Mouse (Mus musculus) frontal cortex, postnatal 10 days (tissue): ENCODE measurements at regions not wholly inside any gene's neighbourhood (a gene's known extent, or its start where the extent isn't known, plus 50 kb on each side); places are given as distances from the start of the nearest gene placed in this dataset.
A peak's percentile ranks its signal among the peaks of the same experiment; 100 is the strongest.
"Not testable (repeated sequence)": the region's sequence is repeated elsewhere in the genome, so short reads cannot be mapped to it uniquely, and the experiment has no call there.

Experiments
- DNase-seq, 2 experiments: peaks; one replicate each; pipeline ENCODE4 v3.0.0; 2022; ENCODE audit warnings: low spot score in 2 of 2, mixed read lengths in 1 of 2

- DNase-seq, result no peak
These were observed 108.8 kb upstream of the Fhl2 start for GRCm38 (mm10) chr1:43305349-43306278.

DNA sequence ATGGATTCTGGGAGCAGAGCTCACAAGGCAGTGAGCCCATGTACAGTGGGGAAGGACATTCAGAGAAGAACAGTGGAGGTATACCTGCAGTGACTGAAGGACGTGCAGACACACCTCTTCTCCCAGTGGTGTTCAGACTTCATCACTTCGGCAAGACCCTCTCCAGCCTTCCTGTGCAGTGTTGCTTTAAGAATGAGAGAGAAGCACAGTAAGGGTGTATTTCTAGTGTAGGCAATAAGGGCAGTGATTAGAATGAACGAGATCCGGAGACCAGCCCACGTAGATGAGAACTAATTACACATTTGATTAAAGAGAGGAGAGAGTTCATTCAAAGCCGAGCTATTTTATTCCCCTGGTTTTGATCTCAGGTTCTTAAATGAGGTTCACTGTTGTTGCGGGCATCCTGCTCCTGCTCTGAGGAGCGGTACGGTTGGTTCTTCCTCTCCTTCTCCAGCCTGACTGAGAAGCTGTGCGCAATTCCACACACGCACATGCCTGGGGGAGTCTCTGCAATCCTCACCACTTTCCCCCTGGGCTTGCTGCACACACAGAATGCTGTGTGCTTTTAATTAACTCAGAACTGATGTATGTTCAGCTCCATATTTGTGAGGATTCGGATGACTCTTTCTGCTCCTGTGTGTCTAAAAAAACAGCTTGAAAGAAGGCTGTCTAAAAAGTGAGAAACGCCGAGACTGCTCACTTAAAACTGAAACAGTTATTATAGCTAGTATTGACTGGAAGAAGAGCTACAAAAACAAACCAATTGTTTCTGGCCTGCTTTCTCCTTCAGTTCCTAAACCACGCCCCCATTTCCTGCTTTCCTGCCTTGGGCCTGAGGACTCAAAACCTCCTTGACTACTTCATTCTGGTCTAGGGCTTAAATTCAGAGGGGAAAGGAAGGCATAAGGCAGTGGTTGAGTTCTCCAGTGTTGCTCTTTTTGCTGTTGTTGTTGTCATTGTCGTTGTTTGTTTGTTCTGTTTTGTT lies 114.2 kb upstream of the Fhl2 start:
- no peak for DNase-seq

DNA sequence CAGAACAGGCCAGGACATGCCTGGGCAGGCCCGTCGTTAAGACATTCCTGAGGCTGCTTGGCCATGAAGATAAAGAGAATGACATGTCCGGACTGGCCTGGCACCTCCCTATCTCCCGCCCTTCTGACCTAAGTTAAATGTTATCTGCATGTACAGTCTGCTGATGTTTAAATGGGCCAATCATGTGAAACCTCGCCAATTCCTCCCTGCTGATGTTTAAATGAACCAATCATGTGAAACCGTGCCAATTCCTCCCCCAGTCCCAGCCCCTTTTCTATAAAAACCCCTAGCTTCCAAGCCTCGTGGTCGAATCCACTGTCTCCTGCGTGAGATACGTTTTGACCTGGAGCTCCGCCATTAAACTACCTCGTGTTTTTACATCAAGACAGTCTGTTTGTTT lies 119.5 kb upstream of the Fhl2 start:
- not testable (repeated sequence) for DNase-seq

DNA sequence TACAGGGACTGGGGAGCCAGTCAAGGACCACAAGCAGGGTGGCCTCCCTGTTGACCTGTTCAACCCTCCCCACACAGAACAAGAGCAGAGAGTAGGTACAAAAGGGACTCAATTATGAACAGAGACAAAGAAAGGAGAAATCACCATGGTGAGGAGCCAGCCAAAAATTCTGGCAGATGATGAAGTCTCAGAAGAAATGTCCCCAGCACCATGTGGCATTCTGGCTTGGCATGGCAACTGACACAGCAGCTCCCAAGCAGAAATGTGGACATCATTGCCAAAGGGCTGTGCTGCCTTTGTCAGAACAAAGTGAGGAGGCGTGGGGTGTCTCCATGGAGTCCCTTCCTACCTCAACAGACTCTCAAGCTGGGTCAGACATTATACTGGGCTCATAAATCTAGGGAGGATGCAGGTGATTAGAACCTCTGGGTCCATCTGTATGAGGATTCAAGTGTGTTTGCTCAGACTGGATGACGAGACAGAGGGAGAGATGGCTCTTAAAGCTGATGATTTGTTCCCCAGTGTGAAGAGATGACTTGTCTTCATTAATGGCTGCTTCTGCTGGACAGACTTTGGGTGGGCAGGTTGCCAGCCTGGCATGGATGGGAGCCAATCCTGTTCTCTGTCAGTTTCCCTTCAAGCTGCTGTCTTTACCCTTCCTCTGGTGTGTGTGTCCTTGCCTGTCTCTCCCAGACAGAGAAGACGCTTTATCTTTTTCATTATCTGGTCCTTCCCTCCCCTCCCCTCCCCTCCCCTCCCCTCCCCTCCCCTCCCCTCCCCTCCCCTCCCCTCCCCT lies 120.5 kb upstream of the Fhl2 start:
- DNase-seq, result no peak

DNA sequence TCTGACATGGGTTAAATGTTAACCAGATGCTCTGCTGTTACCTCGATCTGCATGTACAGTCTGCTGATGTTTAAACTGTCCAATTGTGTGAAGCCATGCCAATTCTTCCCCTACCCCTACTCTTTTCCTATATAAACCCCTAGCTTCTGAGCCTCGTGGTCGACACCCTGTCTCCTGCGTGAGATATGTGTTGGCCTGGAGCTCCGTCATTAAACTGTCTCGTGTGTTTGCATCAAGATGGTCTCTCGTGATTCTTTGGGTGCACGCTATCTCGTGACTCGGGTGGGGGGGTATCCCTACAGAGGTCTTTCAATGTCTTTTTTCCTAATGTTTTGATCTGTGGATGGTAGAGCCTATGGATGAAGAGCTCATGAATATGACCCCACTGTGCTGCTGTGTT lies 110.9 kb upstream of the Nck2 start:
- not testable (repeated sequence) for DNase-seq

GRCm38 (mm10) chr1:43337168-43337784 lies 107.1 kb upstream of the Nck2 start:
- DNase-seq, result no peak

DNA sequence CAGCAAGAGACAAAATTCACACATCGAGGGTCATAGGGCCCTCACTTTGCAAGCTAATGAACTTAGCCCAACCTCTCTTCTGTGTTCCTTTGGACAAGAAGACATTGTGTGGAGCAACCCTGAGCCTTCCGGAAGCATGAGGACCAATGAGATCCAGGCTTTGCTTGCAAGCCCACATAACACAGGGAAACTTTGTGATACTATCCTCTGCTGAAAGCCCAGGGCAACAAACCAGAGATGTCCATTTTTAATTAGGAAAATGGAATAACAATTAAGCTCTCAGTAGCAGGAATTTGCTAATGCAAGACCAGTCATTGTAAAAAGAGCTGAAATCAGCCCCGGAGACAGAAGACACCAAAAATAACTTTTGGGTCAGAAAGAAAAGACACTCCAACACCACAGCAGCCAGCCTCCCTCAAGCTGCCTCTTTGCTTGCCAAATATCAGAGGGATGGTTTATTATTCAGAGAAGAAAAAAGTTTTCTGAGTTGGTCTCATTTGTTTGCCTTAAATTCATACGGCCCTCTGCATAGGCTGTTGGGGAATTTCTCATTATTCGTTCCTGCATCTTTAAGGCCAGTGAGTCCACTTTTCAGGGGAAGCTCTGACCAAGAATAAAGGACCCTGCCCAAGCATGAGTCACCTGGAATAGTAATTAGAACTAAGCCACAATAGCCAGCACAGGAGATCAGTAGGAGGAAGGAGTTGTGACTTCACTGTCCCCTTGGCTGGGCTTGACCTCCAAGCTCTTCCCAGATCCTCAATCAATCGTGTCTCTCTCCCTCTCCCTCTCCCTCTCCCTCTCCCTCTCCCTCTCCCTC lies 106.1 kb upstream of the Nck2 start:
- DNase-seq, result no peak

GRCm38 (mm10) chr1:43342848-43343247 lies 101.5 kb upstream of the Nck2 start:
- no peak for DNase-seq

DNA sequence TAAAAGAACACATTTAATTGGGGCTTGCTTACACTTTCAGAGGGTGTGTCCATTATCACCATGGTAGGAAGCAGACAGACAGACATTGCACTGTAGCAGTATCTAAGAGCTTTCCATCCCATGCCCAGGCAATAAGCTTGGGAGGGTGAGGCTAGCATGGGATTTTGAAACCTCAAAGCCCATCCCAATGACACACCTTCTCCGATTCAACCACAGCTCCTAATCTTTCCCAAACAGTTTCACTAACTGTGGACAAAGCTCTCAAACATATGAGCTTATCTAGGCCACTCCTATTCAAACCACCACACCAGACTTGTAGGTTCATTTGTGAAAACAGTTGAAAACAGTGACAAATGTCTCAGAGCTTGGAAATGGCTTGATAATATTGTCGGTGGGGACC lies 101.0 kb upstream of the Nck2 start:
- no peak for DNase-seq

DNA sequence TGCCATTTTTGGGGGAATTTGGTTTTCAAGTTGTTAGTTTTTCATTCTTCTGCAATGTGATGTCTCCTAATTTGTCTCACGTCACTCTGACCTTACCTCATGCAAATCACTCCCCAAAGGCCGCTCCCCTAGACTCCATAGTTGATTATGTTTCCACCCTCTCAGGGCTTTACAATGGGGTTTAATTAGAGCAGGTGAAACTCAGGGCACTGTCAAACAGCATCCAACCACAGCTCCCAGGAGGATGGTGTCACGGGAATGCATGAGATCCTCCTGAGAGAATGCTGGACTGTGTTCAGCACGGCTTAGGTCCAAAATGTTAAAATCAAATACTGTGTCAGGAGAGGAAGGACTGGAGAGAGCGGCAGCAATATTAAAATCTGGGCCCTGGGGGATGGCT lies 100.4 kb upstream of the Nck2 start:
- DNase-seq, result no peak

DNA sequence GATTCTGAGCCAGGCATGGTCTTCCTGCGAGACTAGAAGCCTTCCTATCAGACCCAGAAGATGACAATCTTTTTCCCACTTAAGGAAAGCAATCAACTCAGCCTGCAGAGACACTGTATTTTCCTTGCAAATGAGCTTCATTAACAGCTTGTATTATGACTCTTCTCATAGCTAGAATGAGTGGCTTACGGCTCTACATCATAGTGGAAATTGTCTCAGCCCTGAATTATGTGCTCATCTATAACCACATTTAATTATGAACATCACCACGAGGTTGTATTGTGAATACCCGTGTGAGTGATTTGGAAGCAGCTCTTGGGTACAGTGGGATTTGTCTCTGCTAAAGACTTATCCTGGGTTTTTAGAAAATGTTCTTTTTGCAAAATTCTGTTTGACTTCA lies 97.2 kb upstream of the Nck2 start:
- DNase-seq, result no peak

GRCm38 (mm10) chr1:43349966-43350365 lies 94.4 kb upstream of the Nck2 start:
- no peak for DNase-seq

DNA sequence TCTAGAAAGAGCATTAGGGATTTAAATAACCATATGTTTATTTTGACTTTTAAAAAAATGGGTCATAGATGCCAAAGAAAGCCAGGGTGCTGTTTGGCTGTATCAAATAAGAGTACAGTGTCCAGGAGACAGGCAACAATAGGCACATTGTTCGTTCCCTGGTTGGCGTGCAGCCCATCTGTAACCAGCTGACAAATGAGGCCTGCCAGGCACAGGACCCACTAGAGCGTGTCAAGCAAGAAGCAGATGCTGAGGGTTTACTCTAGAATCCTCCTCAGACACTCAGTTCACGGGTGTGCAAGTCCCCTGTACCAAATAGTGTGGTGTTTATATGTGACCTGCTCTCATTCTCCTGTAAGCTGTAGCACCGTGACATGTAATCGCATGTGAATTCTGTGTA lies 86.2 kb upstream of the Nck2 start:
- peak; percentile 29 to 33 for DNase-seq

GRCm38 (mm10) chr1:43359662-43360061 lies 84.7 kb upstream of the Nck2 start:
- no peak for DNase-seq

DNA sequence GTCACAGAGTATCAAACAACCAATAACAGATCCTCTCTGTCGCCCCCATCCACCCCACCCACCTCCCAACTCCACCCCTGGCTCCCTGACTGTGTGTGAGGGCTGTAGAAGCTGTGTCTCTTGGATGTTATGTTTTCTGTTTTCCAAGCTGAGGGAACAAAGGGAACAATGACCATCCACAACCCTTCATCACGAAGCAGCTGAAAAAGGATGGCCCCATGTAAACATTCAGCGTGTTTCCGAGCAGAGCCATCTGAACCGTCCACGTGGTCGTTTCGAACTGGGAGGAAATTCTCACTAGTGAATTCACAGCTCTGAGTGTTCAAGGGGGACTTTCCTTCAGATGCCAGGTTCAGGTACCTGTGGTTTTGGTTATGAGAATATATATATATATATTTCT lies 84.1 kb upstream of the Nck2 start:
- no peak for DNase-seq

- no peak for DNase-seq
These were observed 83.6 kb upstream of the Nck2 start for GRCm38 (mm10) chr1:43360741-43361140.

DNA sequence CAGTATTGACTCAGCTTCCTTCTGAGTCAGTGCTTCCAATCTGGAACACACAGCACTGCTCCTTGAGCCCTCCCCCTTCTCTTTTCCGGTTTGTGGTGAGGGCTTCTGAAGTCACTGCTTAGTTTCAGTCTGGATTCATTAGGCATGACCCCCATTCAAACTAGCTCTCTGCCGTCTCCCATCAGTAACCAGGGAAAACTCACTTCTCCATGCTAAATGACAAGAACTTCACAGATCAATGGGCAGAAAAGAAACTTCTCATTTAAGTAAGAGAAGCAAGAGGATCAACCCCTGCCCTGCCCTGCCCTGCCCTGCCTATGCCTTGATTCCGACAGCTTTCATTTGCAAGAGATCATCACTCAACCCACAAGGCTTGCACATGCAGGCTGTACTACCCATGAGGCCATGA lies 82.9 kb upstream of the Nck2 start:
- DNase-seq, result no peak

DNA sequence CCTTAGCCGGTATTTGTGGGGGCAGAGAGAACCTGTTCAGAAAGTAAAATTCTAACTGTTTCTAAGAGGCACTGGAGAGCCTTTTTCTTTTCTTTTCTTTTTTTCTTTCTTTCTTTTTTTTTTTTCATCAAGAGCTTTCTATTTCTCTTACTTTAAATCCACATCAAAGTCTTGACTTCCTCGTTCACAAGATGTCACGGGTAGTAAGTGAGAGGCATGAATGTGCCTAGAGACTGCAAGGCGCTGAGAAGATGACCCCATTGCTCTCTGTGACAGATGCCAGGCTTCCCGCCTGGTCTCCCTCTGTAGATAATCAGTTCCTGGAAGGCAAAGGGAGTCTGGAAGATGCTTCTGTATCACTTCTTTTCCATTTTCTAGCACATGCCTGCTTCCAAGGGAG lies 82.2 kb upstream of the Nck2 start:
- DNase-seq, result no peak

DNA sequence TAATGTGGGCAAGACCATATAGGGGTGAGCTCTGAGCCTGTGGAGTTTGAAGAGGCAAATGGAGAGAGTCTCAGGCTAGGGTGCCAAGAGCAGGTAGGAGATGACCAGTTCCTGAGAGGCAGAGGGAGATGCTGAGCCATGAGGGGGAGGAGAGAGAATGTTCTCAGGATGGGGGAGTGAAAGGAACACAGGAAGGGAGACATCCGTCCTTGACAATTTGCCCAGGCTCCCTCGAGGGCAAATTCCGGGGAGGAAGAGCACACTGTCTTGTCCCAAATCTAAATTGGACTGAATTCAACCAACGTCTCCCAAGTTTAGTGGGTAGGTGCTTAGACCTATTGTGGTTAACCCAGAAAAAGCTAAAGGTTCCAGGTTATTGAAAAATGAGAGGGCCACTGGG lies 81.2 kb upstream of the Nck2 start:
- no peak for DNase-seq

GRCm38 (mm10) chr1:43366433-43366832 lies 77.9 kb upstream of the Nck2 start:
- no peak for DNase-seq
